8 mouse cellular contexts compared by ENCODE assay signal in the genomic region with DNA sequence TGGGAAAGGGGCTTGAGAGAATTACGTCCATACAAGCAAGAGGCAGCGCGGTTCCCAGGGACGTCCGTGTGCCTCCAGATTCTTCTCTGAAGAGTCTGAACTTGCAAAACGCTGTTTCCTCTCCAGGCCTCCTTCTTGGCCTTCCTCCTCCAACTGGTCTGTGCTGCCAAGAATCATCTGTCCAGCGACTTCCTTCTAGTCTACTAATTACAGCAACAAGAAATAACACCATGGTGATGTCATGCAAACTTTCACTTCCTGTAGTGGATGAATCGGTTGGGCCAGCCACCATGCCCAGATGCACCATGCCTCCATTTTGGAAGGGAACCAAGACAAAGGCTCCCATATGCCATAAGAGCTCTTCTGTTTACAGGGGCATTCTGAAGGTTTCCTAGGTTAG.
DNase-seq lines count a peak whose midpoint lies in the region; ATAC-seq lines count a peak whose summit lies in the region.

No protein-coding gene starts in this region.

- H3K36me3 ChIP-seq in midbrain, embryonic 13.5 days, result peaks cover 22% of the 10 kb centered on the region

- H3K9me3 ChIP-seq in midbrain, embryonic 13.5 days, result no peaks in the 10 kb centered on the region

- peak; percentile 55; the same call in 1 of the 2 replicates for ATAC-seq in neutrophil, adult 5-6 weeks (ENCODE audit: extremely low read depth, insufficient number of reproducible peaks, low FRiP score, poor library complexity, severe bottlenecking)
- ATAC-seq in midbrain, embryonic 13.5 days, result no peak

- no peaks in the 10 kb centered on the region for H3K27me3 ChIP-seq in midbrain, embryonic 13.5 days

- H3K4me3 ChIP-seq in midbrain, embryonic 13.5 days (replicated peaks), result no peak overlapping the region

- H3K9ac ChIP-seq in midbrain, embryonic 13.5 days (replicated peaks), result no peak overlapping the region

- no peaks in the 10 kb centered on the region for H3K4me1 ChIP-seq in midbrain, embryonic 13.5 days (replicated peaks)

- H3K4me2 ChIP-seq in midbrain, embryonic 13.5 days (replicated peaks), result no peak overlapping the region

- no peak overlapping the region for H3K27ac ChIP-seq in midbrain, embryonic 13.5 days

- peak; percentile 35 to 42 for DNase-seq in left cerebral cortex, adult 9 months (ENCODE audit: low spot score in 2 of 2)
- DNase-seq in left cerebral cortex, adult 18-20 months (ENCODE audit: low spot score in 2 of 2), result no peak
- DNase-seq in heart, adult 8-10 months (ENCODE audit: low spot score), result peak; percentile 89
- peak; percentile 66 for DNase-seq in kidney, postnatal 10 days
- no peak for DNase-seq in neural tube, embryonic 10.5 days (ENCODE audit: extremely low spot score, low spot score)
- no peak for DNase-seq in cerebellum, adult 9-10 months

- WGBS in midbrain, embryonic 13.5 days, result 93% methylated on average over 8 of the region's 8 CpGs

Comparison
In these comparisons a context has a peak if more than half of its experiments do, and no peak if none do; other contexts are left out.
1. DNase-seq: peak in left cerebral cortex, adult 9 months (2 of 2), heart, adult 8-10 months (single experiment) and kidney, postnatal 10 days (single experiment); none in left cerebral cortex, adult 18-20 months (0 of 2), neural tube, embryonic 10.5 days (single experiment) and cerebellum, adult 9-10 months (single experiment).